Mouse (Mus musculus) left cerebral cortex, adult 8-10 months (tissue): ENCODE data around the gene Pitpnm2. TPM values are rescaled to one million over a fixed set of nuclear protein-coding genes. Genes with fewer than 3 reads are reported as not detected.
"Not testable (repeated sequence)": the region's sequence is repeated elsewhere in the genome, so short reads cannot be mapped to it uniquely, and the experiment has no call there.

Experiments used
- DNase-seq, 2 experiments: peaks; one replicate each; pipeline ENCODE4 v3.0.0; 2022; ENCODE audit warnings: low spot score in 2 of 2
- total RNA-seq, 4 experiments: library from RNA; stranded (reverse); gene quantifications; 2 replicates each; pipeline ENCODE4 v1.2.4; 2022

Pitpnm2 gene
- total RNA-seq, 4 experiments from 2014 or later = 235 to 257 (median 249) TPM

DNA sequence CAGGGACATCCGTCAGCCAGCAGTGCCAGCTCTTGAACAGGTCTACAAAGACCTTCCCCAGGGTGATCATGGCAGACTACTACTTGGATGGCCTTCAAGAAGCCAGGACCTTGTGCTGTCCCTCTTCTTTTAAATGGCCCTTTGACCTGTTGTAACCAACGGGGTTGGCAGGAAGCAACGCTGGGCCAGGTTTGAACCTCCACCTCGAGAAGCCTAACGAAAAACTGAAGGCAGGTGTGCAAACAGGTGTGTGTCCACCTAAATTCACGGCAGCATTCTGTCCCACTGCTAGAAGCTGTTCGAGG lies 27.9 kb downstream of the Pitpnm2 start:
- no peak for DNase-seq

GRCm38 (mm10) chr5:124221037-124221735 lies 28.4 kb downstream of the Pitpnm2 start:
- DNase-seq = peak; percentile 65 to 96

- DNase-seq = no peak
These were observed 29.0 kb downstream of the Pitpnm2 start for GRCm38 (mm10) chr5:124220551-124220950.

DNA sequence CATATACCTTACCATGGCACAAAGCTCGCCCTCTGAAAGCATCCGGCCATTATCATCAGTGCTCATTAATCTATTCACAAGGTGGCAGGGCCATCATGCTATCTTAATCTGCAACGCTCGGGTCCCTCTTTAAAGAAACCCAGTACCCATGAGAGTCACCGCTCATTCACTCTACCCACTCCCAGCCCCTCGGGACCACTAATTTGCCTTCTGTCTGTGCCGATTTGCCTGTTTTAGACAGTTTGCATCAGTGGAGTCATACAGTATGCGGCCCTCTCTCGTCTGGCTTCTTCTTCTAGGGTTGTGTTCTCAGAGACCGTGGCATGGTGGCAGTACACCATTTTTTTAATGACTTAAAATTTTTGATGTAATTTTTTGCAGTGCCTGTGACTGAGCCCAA lies 30.1 kb downstream of the Pitpnm2 start:
- no peak for DNase-seq

DNA sequence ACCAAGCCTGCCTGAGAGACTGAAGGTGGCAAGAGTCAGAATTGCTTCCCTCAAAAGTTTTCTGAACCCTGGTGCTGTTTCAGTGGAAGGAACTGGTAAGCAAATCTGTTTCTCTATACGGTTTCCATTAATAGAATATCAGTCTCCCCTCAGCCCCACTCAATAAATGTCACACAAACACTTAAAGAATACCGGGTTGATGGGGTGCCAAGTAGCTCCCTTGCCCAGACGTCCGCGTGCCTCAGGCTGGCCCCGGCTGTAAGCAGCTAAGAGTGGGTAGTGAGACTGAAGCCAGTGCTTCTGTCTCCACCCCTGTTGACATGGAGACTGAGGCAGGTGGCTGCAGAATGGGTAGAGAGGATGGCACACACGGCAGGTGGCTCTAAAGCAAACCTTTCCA lies 30.6 kb downstream of the Pitpnm2 start:
- DNase-seq = no peak

GRCm38 (mm10) chr5:124217566-124218249 lies 31.9 kb downstream of the Pitpnm2 start:
- DNase-seq = peak in 1 of 2 experiments; percentile 89

DNA sequence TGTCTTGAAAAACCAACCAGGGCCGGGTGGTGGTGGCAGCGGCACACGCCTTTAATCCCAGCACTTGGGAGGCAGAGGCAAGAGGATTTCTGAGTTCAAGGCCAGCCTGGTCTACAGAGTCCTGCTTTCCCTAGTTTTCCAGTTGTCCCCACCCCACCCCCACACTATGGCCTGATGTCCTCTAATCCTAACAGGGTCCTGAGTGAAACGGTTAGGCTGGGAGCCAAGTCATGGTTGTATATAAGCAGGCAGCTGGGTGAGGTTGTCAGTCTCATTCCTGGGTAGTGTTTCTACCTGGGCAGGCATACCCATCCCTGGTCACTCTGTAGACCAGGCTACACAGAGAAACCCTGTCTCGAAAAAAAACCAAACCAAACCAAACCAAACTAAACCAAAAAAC lies 32.5 kb downstream of the Pitpnm2 start:
- DNase-seq = not testable (repeated sequence)

DNA sequence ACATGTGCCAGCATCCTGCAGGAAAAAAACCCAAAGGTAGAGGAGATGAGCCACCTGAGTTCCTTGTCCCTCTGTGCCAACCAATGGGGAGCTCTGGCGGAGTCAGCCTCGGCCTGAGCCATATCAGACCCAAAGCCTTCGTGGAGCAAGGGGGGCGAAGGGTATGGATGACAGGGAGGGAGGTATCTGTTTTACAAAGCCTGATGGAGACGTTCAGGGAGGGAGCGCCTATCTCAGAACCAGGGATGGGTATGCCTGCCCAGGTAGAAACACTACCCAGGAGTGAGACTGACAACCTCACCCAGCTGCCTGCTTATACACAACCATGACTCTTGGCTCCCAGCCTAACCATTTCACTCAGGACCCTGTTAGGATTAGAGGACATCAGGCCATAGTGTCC lies 33.2 kb downstream of the Pitpnm2 start:
- no peak for DNase-seq

DNA sequence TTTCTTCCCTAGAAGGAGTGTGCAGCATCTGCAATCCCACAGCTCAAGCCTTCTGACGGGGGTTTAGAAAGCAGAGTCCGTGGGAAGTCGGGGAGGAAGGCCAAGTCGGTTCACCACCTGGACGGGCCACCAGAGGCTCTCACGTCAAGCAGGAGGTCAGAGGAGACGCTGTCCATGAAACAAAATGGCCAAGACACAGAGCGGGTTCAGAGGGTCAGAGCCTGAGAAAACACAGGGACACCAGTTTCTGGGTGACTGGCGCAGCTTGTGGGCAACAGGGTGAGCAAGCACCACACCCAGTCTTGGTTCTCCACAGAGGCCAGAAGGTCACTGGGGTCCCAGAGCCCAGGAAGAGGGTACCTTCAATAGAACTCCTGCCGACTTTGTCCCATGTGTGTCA lies 33.9 kb downstream of the Pitpnm2 start:
- no peak for DNase-seq

DNA sequence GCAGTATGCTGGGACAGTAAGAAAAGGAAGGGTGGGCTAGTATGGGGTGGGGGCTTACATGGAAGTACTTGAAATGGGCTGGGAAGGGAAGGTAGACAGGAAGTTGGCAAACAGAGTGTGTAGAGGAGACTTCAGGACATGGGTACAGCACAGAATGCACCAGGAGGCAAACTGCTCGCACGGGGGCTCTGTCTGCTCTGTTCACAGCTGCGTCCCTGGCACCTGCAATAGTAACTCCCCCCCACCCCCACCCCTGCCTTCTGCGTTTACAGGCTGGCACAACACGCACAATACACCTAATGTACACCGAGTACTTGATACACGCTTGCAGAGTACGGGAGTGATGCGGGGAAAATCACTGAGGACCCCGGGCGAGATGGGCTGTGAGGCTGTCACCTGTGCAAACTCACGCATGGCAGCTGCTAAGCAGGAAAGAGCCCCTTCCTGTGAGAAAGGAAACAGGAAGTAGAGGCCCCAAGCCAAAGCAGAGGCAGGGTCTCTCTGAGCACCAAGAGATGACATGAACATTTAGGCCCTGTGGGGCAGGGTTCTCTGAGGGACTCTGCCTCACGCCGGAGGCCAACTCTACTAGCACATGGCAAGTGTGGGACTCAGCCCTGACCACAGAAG lies 34.9 kb downstream of the Pitpnm2 start:
- no peak for DNase-seq

DNA sequence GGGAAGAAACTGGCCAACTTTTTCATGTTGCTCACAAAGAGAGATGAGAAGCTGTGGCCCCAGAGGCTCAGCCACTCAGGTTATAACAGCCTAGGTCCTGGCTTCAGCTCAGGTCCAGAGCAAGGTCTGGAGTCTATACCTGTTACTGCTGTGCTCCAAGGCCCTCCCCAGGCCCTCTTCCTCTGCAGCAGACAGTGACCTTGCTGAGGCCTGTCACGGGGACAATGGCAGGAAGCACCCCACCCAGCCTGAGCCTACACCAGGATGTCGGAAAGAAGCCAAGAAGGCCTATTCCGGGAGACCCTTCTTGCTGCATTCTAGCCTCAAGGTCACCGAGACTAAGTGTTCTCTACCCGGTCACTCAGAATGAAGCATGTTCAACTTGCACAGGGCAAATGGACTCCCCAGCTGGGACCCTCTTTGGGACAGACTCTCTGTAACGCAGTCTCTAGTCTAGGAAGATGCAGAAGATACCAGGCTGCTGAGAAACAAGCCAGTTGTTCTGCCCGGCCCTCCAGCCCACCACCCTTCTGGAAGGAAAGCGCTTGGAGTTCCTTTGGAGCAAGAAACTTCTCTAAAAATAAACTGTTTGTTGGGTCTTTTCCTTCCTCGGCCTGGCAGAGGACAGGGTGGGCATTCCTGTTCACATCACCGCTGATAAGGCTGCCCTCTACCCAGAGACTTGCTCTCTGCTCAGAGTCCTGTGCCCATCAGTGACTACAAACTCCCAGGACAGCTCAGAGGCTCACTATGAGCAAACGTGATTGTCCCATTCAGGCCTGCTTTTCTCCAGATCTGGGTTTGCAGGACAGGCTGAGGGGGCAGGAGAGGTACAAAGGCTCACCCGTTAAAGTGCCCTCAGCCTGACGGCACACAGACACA lies 35.7 kb downstream of the Pitpnm2 start:
- no peak for DNase-seq

DNA sequence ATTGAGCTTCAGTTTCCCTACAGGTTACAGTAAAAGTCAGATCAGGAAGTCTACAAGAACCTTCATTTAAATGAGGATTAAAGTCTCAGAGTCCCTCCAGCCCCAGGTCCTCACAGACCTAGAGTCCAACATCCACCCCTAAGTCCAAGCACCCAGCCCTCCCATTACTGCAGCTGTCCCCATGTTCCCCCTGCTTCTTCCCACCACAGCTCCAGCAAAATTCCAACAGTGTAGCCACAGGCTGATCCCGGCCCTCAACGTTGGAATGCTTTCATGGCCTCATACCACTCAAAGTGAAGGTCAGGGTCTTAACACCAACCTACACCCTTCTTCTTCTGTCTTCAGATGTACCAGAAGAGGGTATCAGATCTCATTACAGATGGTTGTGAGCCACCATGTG lies 37.9 kb downstream of the Pitpnm2 start:
- no peak for DNase-seq

DNA sequence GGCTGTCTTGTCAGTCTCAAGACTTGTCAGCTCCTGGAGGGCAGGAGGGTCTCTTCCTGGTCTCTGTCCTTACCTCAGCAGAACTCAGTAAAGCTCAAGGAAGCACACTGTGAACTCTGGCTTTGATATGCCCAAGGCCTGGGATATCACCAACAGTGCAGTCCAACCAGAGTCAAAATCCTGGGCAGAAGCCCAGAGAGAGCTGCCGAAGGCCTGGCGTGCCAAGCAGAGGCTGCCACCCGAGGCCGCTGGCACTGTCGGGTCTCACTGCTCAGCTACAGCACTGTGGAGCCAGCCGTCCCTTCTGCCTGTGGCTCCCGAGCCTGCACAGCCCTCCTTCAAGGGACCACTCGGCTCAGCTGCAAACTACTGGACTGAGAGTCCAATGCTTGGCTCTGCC lies 38.3 kb downstream of the Pitpnm2 start:
- DNase-seq = no peak

GRCm38 (mm10) chr5:124210281-124211016 lies 39.1 kb downstream of the Pitpnm2 start:
- no peak for DNase-seq

GRCm38 (mm10) chr5:124209850-124210249 lies 39.7 kb downstream of the Pitpnm2 start:
- DNase-seq = no peak

DNA sequence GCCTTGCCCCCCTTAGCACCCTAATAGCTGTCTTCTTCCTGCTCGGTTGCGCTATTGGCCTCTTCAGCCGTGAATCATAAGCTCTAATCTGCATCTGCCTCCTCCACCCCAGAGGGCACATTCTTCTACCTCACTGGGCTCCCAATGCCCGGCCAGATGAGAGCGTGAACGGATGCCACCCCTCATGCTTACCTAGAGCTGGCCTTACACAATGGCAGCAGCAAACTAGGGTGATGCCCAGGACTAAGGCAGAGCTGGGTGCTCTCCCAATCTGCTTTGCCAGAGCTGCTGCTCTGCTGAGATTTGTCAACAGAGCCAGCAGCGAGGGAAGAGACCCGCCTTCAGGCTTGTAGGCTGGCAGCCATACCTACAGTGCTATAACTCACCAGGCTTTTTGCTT lies 41.5 kb downstream of the Pitpnm2 start:
- no peak for DNase-seq

GRCm38 (mm10) chr5:124206481-124207038 lies 43.0 kb downstream of the Pitpnm2 start:
- DNase-seq = no peak

DNA sequence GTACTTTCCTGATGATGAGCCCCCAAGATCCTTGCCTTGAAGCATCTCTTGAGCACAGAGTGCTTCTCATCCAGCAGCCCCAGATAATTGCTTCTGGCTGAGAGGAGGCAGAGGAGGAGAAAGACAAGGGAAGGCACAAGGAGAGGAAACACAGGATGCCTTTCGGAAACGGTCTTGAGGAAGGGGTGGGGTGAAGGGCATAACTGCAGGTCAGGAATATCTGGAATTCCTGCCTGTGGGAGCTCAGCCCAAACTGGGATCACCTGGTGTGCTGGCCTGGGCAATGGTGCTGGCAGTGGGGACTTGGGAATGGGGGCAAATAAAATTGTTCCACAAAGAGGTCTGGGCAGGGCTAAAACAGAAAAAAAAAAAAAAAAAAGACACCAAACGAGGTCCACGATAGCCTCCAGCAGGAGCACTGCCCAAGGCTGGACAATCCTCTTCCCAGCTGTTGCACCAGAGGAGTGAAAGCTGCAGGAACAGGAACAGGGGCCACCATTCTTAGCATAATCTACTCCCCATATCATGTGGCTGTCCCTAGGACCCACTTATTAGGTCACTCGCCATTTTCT lies 43.7 kb downstream of the Pitpnm2 start:
- no peak for DNase-seq

DNA sequence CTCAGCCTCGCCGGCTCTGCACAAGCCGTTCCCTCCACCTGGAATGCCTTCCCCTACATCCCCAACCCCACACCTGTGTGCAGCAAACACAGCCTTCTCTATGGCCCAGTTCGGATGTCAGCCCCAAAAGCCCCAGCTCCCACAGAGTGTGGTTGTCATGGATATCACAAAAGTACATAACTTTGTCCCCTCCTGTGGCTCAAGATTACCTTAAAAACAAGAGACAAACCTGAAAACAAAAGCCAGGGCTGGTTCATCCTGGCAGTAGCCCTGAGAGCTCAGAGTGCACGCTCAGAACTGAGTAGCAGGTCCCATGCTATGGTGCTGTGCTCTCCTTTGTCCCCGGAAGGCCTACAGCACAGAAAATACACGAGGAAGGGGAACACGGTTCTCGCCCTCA lies 44.3 kb downstream of the Pitpnm2 start:
- DNase-seq = no peak

DNA sequence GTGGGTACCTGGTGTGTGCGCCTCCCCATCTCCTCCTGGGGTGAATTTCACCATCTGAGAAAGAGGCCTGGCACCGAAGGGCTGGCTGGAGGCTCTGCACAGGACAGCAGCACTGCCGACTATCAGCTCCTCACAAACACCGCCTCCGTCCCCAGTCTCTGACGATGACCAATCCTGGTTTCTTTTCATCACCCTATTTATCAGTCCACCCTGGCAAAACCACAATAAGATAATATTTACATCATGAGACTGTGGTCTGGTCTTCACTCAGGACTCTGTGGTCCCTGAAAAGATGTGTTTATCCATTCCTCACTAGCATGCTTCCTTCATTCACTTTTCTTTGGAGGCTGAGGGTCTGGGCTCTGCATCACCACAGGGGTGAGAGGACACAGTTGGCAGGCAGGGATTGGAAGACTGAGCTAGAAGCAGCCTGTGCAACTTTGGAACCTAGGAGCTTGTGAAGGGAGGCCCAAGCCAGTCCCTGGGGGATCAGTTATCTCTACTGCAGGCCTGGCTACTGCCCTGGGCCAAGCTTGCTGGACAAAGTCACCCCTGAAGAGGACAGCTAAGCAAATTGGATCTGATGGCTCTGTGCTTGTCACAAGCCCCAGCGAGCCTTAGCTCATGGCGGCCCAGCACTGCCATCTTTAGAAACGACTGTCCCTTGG lies 45.3 kb downstream of the Pitpnm2 start:
- DNase-seq = no peak
